Mouse (Mus musculus): Measurements from ENCODE around the gene Dnah2.
"Not testable (repeated sequence)": the region's sequence is repeated elsewhere in the genome, so short reads cannot be mapped to it uniquely, and the experiment has no call there.

The Dnah2 gene

DNA sequence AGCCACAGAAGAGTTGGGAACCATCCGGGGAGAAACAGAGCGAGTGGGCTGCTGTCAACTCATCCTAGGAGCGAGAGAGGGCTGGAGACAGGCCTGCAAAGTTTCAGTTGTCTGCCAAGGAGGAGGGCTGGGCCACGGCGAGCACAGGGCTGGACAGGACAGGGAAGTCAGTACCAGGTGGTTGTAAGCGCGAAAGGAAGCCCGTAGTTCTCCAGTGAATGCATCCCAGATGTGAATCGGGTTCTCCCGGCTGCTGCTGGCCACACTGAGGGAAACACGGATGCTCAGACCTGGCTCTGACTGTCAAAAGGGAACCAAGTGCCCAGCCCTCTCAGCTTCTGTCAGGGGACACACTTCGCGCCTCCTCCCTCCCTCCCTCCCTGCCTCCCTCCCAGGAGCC lies 14.5 kb upstream of the Dnah2 start:
- ATAC-seq (ENCODE audit: low TSS enrichment) = no peak

DNA sequence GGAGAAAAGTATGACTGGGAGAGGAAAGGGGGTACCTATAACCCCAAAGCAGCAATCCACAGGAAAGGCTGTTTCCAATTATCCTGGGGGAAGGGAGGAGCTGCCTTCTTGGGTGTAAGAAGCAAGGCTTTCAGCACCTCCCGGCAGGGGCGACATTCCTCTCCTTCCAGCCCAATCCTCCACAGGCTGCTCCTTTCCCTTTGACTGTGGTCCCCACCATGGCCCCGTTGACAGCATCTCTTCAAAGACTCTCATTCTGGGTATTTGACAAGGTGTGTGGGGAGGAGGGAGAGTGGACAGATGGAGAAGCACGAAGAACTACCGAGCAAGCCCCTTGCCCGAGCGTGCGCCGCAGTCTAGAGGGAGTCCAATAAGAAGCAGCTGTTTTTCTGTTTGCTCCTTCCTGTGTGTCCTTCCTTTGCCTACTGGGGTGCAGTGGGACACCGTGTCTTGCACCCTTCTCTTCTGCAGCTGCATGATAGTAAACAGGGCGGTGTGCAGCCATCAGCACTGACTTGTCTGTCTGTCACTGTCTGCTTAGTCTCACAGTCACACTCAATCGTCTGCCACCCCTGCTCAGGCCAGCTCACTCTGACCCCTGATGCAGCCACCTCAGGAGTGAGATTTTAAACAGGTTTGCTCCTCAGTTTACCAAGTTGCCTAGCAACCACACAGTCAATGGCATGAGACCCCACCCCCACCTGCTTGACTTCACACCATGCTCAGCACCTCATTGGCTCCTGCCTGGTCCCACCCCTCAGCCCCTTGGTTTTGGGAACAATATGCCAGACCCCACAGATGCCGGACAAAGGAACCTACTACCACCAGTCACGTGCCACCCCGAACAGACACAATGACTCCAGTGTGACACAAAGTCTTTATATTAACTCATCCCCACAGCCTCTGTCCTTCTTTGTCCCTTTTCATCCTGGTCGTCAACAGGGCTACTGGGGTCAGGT lies 12.3 kb upstream of the Dnah2 start:
- ATAC-seq (ENCODE audit: low TSS enrichment) = peak; percentile 25; the same call in 1 of the 2 replicates

DNA sequence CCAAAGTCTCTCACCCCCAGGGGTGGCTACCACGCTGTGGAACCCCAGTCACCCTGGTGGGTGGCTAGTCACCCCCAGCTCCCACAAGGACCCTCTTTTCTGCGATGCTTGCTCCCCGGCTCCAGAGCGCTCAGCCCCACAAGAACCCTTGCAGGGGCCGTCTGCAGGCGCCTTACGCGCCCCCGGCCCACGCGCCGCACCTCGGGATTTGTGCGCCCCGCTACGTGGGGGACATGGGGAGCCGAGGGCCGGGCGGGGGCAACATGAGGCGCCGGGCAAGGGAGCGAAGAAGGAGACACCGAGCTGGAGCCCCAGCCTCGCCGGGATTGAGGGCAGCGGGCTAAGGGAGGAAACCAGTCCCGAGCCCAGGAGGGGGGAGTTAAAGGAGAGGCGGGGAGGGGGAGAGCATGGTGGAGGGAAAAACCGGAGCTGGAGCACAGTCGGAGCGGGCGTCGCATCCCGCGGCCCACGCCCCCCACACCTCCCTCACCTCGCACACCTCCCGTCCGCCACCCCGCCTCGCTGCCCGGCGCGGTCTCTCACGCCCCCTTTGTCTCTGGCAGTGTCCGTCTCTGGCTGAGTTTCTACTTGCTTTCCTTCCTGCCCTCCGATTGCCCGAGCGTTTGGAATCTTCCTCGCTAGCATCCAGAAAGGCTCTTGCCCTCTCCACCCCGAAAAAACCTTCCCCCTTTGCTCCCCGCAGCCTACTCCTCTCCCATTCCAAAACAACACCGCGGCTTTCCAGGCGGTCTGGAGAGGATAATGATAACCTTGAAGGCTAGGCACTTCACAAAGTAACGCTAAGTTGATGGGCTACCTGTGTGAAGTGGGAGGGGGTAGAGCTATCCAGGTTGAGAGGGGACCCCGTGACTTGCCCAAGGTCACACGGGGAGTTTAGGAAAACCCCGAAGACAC lies 11.2 kb upstream of the Dnah2 start, which contains the start of gene Efnb3:
Gene Efnb3, minus strand, starts transcription at position 355 of the 915 bp plus-strand sequence.
- no peak for ATAC-seq (ENCODE audit: low TSS enrichment)

DNA sequence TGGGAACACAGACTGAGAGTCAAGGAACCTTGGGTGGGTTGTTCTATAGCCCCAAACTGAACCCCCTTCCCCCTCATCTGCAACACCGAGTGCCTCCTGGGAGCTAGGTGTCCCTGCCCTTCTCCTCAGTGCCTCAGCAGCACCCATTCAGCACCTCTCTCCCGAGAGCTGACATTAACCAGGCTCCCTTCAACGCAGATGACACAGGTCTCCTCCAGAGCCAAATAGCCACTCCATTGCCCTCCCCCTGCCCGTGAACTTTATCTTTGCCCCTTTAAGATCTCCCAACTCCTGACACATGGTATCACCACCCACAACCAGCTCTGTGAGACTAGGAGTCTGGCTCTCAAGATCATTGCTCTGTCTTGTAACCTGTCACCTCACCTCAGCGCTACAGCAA lies 10.3 kb upstream of the Dnah2 start:
- no peak for ATAC-seq (ENCODE audit: low TSS enrichment)

DNA sequence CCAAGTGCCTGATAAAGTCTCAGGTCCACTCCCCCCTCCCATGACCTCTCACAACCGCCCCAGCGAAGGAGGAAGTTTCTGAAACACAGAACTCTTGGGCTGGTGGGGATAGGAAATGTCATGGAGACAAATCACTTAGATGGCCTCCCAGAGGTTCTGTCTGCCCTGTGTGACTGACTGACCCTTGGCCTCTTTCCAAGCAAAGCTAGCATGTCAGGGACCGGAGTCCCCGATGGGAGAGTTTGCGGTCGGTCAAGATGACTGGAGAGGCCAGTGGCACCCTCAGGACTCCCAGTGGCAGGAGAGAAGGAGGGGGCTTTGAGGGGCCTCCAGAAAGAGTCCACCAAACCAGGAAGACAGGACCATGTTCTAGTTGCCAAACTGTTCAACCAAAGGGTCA lies 9.8 kb upstream of the Dnah2 start:
- ATAC-seq (ENCODE audit: low TSS enrichment) = no peak

DNA sequence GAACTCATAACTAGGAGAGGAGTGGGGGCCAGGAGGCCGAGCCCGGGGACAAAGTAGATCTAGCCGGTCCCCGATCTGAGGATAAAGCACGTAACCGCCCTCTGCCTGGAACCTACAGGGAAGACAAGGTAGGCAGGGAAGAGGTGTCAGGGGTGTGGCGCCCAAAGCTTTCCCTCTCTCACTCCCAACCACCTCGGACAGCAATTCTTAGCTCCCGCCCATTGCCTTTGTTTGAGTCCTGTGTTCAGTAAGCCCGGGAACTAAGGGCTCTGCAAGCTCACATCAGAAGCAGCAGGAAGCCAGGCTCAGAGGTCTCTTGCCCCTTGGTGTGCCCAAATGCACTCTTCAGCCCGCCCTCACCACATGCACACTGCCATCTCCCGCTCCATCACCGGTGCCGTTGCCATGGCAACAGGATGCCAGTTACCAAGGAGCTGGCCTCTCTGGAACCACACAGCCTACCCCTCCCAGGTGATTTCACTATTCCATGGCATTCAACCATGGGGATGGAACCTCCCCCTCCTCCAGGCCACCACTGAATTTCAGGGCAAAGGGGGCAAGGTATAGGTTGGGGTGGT lies 8.6 kb upstream of the Dnah2 start:
- no peak for ATAC-seq (ENCODE audit: low TSS enrichment)

DNA sequence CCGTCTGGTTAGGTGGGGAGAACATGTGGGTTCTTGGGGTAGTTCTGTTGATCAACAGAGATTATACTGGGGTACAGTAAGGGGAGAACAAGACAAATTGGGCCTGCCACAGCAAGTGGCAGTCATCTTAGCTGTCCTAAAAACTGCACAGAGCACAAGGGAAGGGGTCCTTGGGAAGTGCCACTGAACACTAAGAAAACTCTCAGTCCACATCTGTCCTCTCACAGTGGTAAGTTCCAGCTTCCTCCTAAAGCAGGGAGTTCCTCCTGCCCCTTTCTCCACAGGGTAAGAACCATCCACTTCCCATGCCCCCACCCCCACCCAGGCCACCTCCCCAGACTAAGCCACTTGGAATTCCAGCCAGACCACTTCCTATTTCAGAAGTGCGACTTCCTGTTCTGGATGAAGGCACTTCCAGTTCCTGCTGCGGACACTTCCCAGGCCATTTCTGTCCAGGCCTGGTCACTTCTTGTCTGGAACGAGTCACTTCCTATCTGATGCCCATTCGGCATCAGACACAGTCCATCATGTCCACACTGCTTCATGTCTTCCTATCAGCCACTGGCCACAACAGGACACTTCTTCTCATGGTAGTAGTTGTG lies 5.7 kb upstream of the Dnah2 start:
- no peak for ATAC-seq (ENCODE audit: low TSS enrichment)

DNA sequence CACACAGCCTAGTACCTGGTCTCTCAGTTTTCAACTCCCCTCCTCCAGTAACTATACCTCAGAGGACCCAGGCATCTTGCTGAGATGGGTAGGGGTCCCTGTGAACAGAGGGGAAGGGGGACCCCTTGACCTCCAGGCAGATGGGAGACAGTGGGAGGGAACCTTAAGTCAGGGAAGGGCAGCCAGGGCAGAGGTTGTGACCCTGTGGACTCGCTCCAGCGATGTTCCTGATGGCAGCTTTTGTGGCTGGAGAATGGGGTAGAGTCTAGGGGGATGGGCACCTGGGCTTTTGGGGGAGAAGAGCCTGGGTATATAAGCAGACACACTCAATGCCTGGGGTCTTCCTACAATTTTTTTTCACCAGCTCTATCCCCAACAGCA lies 4.4 kb upstream of the Dnah2 start:
- no peak for ATAC-seq (ENCODE audit: low TSS enrichment)

DNA sequence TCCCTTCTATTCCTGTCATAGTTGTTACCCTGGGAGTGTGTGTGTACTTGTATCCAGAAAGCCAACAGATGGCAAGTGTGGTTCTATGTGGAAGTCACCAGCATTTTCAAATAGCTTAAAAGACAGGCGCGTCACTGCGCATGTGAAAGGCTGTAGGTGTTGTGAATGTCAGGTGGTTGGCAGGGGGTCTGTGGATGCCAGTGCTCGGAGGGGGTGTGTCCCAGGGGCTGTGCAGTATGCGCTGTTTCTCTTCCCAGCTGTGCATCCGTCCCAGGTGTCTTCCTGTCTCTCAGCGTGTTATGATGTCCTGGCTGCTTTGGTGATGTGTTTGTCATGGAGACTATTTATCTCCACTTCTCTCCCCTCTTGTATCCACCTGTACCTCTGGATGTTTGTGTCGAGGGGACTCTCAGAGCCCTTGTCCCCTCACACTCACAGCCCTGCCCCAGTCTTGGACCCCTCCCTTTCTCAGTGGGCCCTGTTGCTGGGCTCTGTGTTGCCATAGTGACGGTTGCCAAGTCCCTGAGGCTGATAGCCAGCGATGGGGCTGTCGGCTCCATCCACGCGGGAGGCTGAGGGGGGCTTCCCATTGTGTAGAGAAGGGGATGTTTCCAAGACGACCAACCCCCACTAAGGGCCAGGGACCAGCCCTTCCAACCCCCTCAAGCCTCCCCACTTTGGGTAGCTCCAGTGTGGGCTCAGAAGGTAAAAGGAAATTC lies 3.9 kb upstream of the Dnah2 start:
- peak; percentile 62; the same call in 1 of the 2 replicates for ATAC-seq (ENCODE audit: low TSS enrichment)

DNA sequence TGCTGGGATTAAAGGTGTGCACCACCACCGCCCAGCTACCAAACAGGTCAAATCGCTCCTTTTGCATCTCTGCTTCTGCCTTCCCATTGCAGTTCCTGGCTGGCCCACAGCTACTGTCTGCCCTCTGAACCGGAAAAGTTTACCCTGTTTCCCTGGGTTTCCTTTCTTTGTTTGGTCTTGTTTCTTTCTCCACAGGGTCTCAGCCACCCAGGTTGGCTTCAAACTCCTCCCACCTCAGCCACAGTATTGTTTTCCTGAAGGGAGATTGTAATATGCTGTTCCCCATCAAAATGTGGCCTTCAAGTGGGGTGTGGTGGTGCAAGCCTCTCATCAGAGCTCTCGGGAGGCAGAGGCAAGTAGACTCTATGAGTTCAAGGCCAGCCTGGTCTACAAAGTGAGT lies 2.4 kb upstream of the Dnah2 start:
- ATAC-seq (ENCODE audit: low TSS enrichment) = no peak

DNA sequence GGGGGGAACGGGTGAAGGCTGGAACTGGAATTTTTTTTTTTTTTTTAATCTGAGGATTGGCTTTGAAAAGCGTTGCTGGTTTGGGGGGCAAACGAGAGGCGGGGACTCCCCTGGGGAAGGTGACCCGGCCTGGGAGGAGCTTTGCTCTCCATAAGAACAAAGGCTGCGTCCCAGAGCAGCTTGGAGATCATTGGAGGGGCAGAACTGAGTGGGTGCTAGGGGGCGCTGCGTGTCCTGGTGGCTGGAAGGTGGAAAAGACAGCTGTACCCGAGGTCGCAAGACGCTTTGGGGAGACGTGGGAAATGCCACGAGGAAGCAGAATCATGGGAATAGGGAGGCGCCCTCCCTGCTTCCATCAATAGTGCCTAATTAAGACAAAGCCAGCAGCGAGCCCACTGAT lies 1.8 kb downstream of the Dnah2 start:
- no peak for ATAC-seq (ENCODE audit: low TSS enrichment)

DNA sequence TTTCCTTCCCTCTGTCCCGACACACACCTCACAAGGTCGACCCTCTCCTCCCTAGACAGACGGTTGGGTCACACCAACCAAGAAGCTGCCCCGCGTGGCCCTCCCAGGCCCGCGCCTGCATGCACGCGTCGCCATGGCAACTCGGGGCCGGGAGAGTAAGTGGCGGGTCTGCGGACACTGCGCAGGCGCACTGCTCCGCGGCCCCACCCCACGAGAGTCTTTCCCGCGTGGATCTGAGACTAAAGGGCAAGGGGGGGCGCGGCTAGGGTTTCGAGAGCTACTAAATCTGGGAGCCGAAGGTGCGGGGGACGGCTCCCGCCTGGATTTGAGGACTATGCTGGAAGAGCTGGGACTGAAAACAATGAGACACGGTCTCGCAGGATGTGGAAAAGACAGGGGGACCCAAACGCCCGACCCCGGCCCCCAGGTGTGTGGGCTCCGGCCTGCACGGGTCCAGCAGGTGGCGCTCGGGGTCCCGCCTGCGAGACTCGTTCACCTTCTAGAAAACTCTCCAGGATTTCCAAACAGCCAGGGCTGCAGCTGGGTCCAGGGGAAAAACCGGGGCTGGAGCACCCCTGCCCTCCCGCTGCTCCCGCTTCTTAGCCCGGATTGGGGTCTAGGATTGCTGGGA lies 2.4 kb downstream of the Dnah2 start:
- ATAC-seq (ENCODE audit: low TSS enrichment) = peak; percentile 60; the same call in 1 of the 2 replicates

DNA sequence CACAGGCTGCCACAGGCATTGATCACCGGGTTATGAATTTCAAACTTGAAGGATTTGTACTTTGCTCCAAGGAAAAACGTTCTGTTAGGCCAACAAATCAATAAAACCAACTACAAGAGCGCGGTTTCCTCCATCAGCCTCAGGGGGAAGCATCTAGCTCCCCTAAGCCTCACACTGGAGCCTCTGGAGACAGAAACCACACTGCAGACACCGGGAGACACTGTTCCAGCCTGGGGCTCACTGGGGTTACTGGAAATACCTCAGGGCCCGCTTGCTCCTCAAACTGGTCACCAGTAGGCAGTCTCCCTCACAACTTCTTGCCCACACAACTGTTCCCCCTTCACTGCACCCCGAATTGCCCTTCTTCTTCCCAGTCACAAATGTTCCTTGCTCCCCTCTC lies 3.0 kb downstream of the Dnah2 start:
- peak; percentile 68; the same call in 1 of the 2 replicates for ATAC-seq (ENCODE audit: low TSS enrichment)

DNA sequence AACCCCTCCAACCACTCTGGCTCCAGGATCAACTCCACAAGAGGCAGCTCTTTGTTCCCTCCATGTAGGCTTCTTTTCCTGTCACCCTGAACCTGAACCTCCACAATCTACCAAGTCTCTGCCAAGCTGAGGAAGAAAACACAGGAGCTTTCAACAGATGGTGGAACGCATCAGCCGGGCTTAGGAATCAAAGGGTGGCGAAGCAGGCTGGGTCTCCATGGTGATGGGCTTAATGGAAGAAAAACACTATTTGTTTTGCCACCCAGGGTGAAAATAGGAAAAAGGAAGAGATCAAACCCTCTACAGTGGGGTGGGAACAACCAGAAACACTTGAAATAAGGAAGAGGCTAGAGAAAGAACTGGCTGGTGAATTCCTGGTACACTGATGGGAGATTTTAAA lies 5.3 kb downstream of the Dnah2 start:
- no peak for ATAC-seq (ENCODE audit: low TSS enrichment)

DNA sequence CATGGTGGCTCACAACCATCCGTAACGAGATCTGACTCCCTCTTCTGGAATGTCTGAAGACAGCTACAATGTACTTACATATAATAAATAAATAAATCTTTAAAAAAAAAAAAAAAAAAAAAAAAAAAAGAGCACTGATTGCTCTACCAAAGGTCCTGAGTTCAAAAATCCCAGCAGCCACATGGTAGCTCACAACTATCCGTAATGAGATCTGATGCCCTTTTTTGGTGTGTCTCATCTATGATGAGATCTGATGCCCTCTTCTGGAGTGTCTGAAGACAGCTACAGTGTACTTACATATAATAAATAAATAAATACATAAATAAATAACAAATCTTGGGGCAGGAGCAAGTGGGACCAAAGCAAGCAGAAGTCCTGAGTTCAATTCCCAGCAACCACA lies 7.2 kb downstream of the Dnah2 start:
- ATAC-seq (ENCODE audit: low TSS enrichment) = not testable (repeated sequence)

DNA sequence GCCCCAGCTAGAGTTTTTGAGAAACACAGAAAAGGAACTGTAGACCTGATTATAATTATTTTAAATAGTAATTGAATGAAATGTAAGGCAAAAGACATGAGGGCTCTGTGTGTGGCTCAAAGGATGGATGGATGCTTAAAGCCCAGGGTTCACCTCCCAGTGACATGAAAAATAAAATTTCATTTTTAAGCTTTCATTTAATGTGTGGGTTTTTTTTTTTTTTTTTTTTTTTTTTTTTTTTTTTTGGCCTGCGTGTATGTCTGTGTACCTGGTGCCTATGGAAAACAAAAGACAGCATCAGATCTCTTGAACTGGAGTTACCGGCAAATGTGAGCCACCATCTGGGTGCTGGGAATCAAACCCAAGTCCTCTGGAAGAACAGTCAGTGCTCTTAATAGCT lies 8.2 kb downstream of the Dnah2 start:
- no peak for ATAC-seq (ENCODE audit: low TSS enrichment)

DNA sequence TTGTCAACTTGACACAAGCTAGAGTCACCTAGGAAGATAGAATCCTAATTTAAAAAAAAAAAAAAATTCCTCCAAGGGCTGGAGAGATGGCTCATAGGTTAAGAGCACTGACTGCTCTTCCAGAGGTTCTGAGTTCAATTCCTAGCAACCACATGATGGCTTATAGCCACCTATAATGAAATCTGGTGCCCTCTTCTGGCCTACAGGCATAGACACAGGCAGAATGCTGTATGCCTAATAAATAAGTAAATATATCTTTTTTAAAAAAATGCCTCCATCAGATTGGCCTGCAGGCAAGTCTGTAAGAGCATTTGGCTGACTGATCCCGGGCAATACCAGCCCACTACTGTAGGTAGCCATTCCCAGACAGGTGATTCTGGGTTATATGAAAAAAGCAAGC lies 13.9 kb downstream of the Dnah2 start:
- no peak for ATAC-seq (ENCODE audit: low TSS enrichment)

DNA sequence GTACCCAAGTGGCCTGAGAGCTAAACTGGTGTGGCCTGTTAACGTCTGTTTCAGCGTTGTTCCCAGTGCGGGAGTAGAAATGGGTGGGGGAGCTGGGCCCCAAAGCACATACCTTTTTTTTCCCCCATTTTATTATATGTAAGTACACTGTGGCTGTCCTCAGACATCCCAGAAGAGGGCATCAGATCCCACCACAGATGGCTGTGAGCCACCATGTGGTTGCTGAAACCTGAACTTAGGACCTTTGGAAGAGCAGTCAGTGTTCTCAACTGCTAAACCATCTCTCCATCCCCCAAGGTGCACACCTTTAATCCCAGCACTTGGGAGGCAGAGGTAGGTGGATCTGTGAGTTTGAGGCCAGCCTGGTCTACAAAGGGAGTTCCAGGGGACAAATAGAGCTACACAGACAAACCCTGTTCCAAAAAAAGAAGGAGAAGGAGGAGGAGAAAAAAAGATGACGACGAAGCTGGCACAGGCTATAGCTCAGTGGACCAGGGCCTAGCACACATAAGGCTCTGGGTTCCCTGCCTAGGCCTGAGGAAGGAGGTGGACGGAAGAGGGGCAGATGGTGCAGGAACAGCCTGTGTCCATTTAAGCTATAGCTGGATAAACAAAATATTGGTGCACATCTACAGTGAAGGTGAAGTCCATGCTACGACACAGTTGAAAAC lies 16.3 kb downstream of the Dnah2 start:
- ATAC-seq (ENCODE audit: low TSS enrichment) = peak; percentile 41; the same call in 1 of the 2 replicates

DNA sequence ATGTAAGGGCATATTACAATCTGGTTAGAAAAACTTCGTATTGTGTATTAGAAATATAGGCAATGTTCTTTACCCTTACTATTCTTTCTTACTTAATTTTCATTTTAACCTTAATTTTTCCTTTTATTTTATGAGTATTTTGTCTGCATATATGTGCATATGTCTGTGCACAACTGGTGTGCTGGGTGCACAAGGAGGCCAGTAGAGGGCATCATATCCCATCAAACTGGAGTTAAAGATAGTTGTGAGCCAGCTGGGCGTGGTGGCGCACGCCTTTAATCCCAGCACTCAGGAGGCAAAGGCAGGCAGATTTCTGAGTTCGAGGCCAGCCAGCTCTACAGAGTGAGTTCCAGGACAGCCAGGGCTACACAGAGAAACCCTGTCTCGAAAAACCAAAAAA lies 18.2 kb downstream of the Dnah2 start:
- not testable (repeated sequence) for ATAC-seq (ENCODE audit: low TSS enrichment)

DNA sequence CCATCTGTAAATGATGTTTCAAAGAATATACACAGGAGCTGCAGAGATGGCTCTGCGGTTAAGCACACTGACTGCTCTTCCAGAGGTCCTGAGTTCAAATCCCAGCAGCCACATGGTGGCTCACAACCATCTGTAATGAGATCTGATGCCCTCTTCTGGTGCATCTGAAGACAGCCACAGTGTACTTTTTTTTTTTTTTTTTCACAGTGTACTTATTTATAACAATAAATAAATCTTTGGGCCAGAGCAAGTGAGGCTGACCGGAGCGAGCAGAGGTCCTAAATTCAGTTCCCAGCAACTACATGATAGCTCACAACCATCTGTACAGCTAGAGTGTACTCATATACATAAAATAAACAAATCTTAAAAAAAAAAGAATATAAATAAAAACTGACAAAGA lies 18.6 kb downstream of the Dnah2 start:
- ATAC-seq (ENCODE audit: low TSS enrichment) = not testable (repeated sequence)
